Mouse (Mus musculus): ENCODE data around the gene Ap3d1. TPM values are rescaled to one million over a fixed set of nuclear protein-coding genes. Genes with fewer than 3 reads are reported as not detected.

The Ap3d1 gene
- polyA plus RNA-seq, 2 experiments from 2014 or later, result 22.7 to 24.0 TPM

DNA sequence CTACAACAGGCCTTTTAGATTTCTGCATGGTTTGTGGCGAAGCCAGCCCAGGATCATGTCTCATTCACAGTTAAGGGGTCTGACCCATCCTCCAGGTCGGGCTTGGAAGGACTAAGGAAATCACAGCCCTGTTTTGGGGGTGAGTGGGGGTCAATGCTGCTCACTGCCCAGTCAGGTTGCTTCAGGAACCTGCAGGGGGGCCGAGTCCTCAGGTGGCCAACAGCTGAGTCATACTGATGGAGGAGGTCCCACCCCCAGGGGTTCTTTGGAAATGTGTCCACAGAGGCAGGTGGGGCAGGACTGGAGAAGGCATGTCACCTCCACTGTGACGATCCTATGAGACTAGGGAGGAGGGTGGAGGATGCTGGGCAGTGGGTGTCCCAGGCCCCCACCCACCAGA lies 76.6 kb downstream of the Ap3d1 start:
- no peak for ATAC-seq

DNA sequence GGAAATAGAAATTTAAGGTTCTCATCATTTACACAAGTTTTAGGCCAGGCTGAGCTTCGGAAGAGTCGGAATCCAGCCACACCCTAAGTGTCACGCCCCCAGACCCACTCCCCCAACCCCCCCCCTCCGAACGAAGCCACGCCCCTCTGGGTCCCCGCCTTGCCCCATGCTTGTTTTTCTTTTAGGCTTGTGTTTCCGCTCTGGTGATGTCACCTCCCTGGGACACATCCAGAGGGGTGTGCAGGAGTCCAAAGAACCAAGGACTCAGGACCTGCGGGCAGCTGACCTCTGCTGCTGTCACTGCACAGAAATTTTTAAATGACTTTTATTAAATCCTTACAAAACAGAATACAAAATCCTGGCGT lies 77.1 kb downstream of the Ap3d1 start:
- no peak for ATAC-seq

DNA sequence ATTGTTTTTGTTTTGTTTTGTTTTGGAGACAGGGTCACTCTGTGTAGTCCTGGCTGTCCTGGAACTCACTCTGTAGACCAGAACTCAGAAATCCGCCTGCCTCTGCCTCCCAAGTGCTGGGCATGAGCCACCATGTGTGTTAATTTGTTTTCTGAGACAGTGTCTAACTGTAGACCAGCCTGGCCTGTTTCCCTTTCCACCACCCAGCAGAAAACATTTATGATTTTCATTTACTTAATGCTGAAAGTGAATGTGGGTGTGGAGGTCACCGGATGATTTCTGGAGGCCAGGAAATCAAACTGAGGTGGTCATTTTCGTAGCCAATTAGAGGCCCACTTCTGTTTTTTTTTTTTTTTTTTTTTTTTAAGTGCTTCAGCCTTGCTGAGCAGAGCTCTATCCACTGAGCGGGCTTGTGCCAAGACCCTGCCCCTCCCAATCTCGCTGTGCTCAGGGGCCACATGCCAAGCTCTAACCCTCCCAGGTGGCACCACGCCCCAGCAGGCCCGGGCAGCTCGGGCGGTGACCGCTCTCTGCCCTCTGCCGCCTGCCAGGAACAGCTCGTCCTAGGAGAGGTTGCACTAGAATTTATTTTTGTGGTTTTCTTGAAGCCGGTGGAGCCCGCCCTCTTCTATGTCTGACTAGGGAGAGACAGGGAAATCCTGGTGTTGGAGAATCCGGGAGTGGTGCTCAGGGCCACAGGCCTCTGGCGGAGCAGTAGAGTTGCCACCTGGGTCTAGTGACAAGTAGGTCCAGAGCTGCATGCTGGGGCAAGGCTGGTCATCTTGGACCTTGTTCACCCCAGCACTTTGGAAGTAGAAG lies 77.7 kb downstream of the Ap3d1 start:
- ATAC-seq, result peak; percentile 28

DNA sequence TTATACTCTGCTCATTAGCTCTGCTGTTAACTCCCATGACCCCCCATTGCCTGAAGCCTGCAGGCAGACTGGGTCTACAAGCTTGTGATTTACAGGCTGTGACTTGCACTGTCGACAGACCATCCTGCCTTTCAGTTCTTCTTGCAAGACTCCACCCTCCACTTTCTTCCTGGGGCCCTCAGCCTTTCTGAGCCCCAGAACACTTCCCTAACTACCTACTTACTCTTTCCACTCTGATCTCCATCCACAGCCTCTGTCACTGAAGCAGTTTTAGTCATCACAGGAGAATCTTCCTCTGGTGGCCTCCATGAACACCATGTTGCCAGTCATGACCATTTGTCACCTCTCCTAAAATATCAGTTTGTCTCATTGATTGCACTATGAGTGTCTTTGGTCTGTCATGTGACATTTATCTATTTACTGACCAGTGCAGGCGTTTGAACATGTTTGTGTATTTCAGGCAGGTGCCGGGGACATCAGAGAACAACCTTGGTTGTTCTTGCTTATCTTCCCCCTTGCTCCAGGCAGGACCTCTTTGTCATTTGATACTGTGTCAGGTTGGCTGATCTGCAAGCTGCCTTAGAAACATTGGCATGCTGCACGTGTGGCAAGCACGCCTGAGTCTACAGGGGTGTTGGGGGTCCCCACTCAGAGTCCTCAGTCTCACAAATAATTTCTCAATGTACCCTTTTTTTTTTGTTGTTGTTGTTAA lies 78.4 kb downstream of the Ap3d1 start:
- no peak for ATAC-seq

DNA sequence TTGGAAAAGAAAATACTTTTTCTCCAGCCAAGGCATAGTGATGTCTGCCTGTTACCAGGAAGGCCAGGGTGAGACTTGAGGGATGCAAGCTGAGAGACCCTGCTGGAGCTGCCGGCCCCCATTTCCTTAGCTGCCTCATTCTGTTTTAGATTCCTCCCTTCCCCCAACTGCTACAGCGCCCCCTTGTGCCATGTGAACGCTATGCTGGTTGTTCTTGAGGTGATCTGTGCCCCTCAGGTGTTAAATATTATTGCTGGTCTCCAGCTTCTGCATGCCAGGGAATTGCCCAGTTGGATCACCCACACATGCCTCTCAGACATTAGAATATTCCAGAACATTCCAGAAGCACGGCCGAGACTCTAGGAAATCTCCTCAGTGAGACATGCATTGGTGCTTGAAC lies 80.9 kb downstream of the Ap3d1 start:
- no peak for ATAC-seq

DNA sequence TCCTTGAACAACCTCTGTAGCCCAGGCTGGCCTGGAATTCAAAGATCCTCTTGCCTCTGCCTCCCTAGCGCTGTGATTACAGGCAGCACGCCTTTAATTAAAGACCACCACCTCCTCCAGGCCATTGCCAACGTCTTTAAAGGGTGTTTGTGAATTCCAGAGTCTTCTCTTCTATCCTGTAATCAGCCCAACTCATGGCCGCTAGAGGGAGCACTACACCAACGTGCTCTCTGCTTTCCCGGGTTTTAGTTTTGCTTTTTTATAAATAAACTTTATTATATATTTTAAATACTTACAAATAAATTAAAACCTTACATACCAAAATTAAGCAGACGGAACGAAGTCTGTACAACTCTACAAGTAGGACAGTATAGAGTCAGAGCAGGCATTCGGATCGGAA lies 82.9 kb downstream of the Ap3d1 start:
- ATAC-seq, result no peak

DNA sequence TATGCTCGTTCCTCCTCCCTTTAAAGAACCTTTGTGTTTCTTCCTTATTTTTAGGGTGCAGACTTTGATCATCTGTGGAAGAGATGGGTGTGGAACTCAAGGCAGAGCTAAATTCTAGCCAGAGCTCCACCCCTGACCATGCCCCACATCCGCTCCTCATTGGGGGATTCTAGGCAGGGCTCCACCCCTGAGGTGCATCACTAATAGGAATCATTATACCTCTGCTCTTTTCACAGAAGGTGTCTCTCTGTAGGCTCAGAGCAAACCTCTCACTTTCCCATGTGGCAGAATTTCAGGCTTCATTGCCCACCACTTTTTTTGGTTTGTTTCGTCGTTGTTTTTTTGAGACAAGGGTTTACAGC lies 83.2 kb downstream of the Ap3d1 start:
- peak; percentile 65 for ATAC-seq

DNA sequence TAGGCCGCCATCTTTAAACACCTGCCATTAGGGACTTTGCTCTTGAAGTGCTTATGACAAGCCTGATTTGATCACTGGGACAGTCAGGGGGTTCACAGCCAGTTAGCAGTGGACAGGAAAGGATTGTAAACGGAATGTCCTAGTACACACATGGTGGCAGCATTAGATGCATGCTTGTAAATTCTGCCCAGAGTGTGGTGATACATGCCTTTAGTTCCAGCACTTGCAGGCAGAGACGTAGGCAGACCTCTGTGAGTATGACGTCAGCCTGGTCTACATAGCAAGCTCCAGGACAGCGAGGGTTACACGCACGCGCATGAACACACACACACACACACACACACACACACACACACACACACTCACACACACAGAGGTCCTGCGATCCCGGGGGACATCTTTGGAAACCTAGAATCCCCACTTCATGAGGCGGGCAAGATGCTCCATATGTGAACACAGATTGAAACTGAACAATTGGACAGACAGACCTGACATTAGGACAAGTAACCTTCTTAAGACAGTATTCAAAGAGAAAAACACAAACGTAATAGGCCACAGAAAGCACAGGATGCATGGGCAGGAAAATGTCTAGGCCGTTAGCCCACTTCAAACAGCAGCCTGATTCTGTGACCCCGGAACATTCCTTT lies 83.7 kb downstream of the Ap3d1 start:
- ATAC-seq, result peak; percentile 22

Other genes starting within 250 kb of the Ap3d1 start
- not detected for gene Onecut3, start 247.4 kb downstream of the Ap3d1 start, polyA plus RNA-seq (2017; shearing (Covaris generic))
- gene Atp8b3, start 203.1 kb downstream of the Ap3d1 start, polyA plus RNA-seq (2017; shearing (Covaris generic)), result not detected
- 10 to 100 TPM; 13.0 to 13.4 TPM for gene Rexo1, start 180.7 kb downstream of the Ap3d1 start, polyA plus RNA-seq (2017; shearing (Covaris generic))
- 1 to 10 TPM; 5.2 to 8.1 TPM for gene Klf16, start 164.9 kb downstream of the Ap3d1 start, polyA plus RNA-seq (2017; shearing (Covaris generic))
- gene Abhd17a, start 151.9 kb downstream of the Ap3d1 start, polyA plus RNA-seq (2017; shearing (Covaris generic)), result 10 to 100 TPM in 1 of 2 experiments, 1 to 10 TPM in 1; 9.4 to 11.8 TPM
- 100 to 1,000 TPM; 104 to 107 TPM for gene Scamp4, start 139.4 kb downstream of the Ap3d1 start, polyA plus RNA-seq (2017; shearing (Covaris generic))
- 1 to 10 TPM; 2.5 to 3.7 TPM for gene Adat3, start 139.4 kb downstream of the Ap3d1 start, polyA plus RNA-seq (2017; shearing (Covaris generic))
- gene Gm49322, start 136.2 kb downstream of the Ap3d1 start, polyA plus RNA-seq (2017; shearing (Covaris generic)), result 10 to 100 TPM in 1 of 2 experiments, 1 to 10 TPM in 1; 9.5 to 11.5 TPM
- 10 to 100 TPM; 13.3 to 16.1 TPM for gene Csnk1g2, start 119.4 kb downstream of the Ap3d1 start, polyA plus RNA-seq (2017; shearing (Covaris generic))
- gene Btbd2, start 85.2 kb downstream of the Ap3d1 start, polyA plus RNA-seq (2017; shearing (Covaris generic)), result 1 to 10 TPM; 5.5 to 6.1 TPM
- 10 to 100 TPM; 56.1 to 64.2 TPM for gene Mknk2, start 64.2 kb downstream of the Ap3d1 start, polyA plus RNA-seq (2017; shearing (Covaris generic))
- 100 to 1,000 TPM; 212 to 221 TPM for gene Mob3a, start 40.3 kb downstream of the Ap3d1 start, polyA plus RNA-seq (2017; shearing (Covaris generic))
- gene Izumo4, start 40.1 kb downstream of the Ap3d1 start, polyA plus RNA-seq (2017; shearing (Covaris generic)), result 10 to 100 TPM; 80.1 to 96.5 TPM
- gene Dot1l, start 12.9 kb upstream of the Ap3d1 start, polyA plus RNA-seq (2017; shearing (Covaris generic)), result 10 to 100 TPM; 13.6 to 18.0 TPM
- gene Sf3a2, start 55.9 kb upstream of the Ap3d1 start, polyA plus RNA-seq (2017; shearing (Covaris generic)), result 10 to 100 TPM; 18.9 to 19.9 TPM
- gene Plekhj1, start 56.4 kb upstream of the Ap3d1 start, polyA plus RNA-seq (2017; shearing (Covaris generic)), result 100 to 1,000 TPM; 121 to 156 TPM
- not detected for gene Amh, start 63.0 kb upstream of the Ap3d1 start, polyA plus RNA-seq (2017; shearing (Covaris generic))
- gene Jsrp1, start 71.2 kb upstream of the Ap3d1 start, polyA plus RNA-seq (2017; shearing (Covaris generic)), result not detected
- 1,000 to 10,000 TPM; 1,826 to 2,667 TPM for gene Oaz1, start 84.4 kb upstream of the Ap3d1 start, polyA plus RNA-seq (2017; shearing (Covaris generic))
- gene Lingo3, start 101.8 kb upstream of the Ap3d1 start, polyA plus RNA-seq (2017; shearing (Covaris generic)), result not detected
- gene Lsm7, start 112.9 kb upstream of the Ap3d1 start, polyA plus RNA-seq (2017; shearing (Covaris generic)), result 100 to 1,000 TPM; 202 to 214 TPM
- gene Sppl2b, start 113.0 kb upstream of the Ap3d1 start, polyA plus RNA-seq (2017; shearing (Covaris generic)), result 10 to 100 TPM in 1 of 2 experiments, 1 to 10 TPM in 1; 8.9 to 18.4 TPM
- gene Tmprss9, start 129.6 kb upstream of the Ap3d1 start, polyA plus RNA-seq (2017; shearing (Covaris generic)), result not detected
- gene Timm13, start 158.7 kb upstream of the Ap3d1 start, polyA plus RNA-seq (2017; shearing (Covaris generic)), result 100 to 1,000 TPM; 228 to 262 TPM
- 1 to 10 TPM; 2.8 to 4.5 TPM for gene Lmnb2, start 176.0 kb upstream of the Ap3d1 start, polyA plus RNA-seq (2017; shearing (Covaris generic))
- gene Gadd45b, start 187.8 kb upstream of the Ap3d1 start, polyA plus RNA-seq (2017; shearing (Covaris generic)), result 10 to 100 TPM; 22.8 to 45.2 TPM

Data from activated CD4-positive, CD25-positive, alpha-beta regulatory T cell, adult 4 months (primary cell).